Mouse (Mus musculus): ENCODE data around the gene Zfp316. TPM values are rescaled to one million over a fixed set of nuclear protein-coding genes. Genes with fewer than 3 reads are reported as not detected.

Gene Zfp316
- total RNA-seq, 4 experiments from 2014 or later = 20.6 to 24.1 (median 23.1) TPM

GRCm38 (mm10) chr5:143226790-143227189 lies 43.0 kb downstream of the Zfp316 start, which contains the start of gene Spdye4a:
Spdye4a (minus strand) TSS chr5:143226890.
- no peak for DNase-seq (ENCODE audit: low spot score in 2 of 2)

- DNase-seq (ENCODE audit: low spot score in 2 of 2) = no peak
These were observed 47.5 kb downstream of the Zfp316 start for GRCm38 (mm10) chr5:143222287-143222686.

- no peak for DNase-seq (ENCODE audit: low spot score in 2 of 2)
These were observed 48.8 kb downstream of the Zfp316 start for GRCm38 (mm10) chr5:143220996-143221395.

GRCm38 (mm10) chr5:143213832-143214231 lies 56.0 kb downstream of the Zfp316 start:
- no peak for DNase-seq (ENCODE audit: low spot score in 2 of 2)

GRCm38 (mm10) chr5:143205015-143205414 lies 64.8 kb downstream of the Zfp316 start:
- DNase-seq (ENCODE audit: low spot score in 2 of 2) = no peak

Other genes with a start within 250 kb of the Zfp316 start
- gene Rnf216, start 157.0 kb downstream of the Zfp316 start, total RNA-seq (2022) = 10 to 100 TPM; 44.7 to 51.3 (median 47.7) TPM
- gene Olfr718-ps1, start 122.4 kb downstream of the Zfp316 start, total RNA-seq (2022) = under 1 TPM; 0.09 to 0.29 (median 0.16) TPM
- gene Rbak, start 89.2 kb downstream of the Zfp316 start, total RNA-seq (2022) = 10 to 100 TPM; 12.4 to 15.1 (median 13.8) TPM
- not detected for gene Spdye4b, start 89.0 kb downstream of the Zfp316 start, total RNA-seq (2022)
- not detected for gene Spdye4a, start 43.1 kb downstream of the Zfp316 start, total RNA-seq (2022)
- 10 to 100 TPM; 27.6 to 38.7 (median 35.6) TPM for gene Zfp12, start 34.9 kb downstream of the Zfp316 start, total RNA-seq (2022)
- 1 to 10 TPM; 4.1 to 5.5 (median 4.4) TPM for gene Zfp853, start 23.6 kb upstream of the Zfp316 start, total RNA-seq (2022)
- gene E130309D02Rik, start 45.3 kb upstream of the Zfp316 start, total RNA-seq (2022) = 10 to 100 TPM; 22.7 to 25.8 (median 24.1) TPM
- gene Zdhhc4, start 59.2 kb upstream of the Zfp316 start, total RNA-seq (2022) = 10 to 100 TPM; 50.4 to 57.0 (median 54.1) TPM
- gene Grid2ip, start 87.3 kb upstream of the Zfp316 start, total RNA-seq (2022) = 1 to 10 TPM in 3 of 4 experiments, under 1 TPM in 1; 0.99 to 1.7 (median 1.5) TPM
- gene Kdelr2, start 133.8 kb upstream of the Zfp316 start, total RNA-seq (2022) = 10 to 100 TPM; 33.8 to 39.8 (median 37.0) TPM
- gene Daglb, start 194.6 kb upstream of the Zfp316 start, total RNA-seq (2022) = 10 to 100 TPM; 28.8 to 37.0 (median 33.3) TPM

Data from layer of hippocampus, adult 8-10 months (tissue).